Mouse (Mus musculus) heart, postnatal 0 days (tissue): ENCODE data around the gene Tmem132d.

Source experiments
- CTCF ChIP-seq: IDR thresholded peaks from 2 replicates; pipeline ENCODE4 v1.5.1; 2016; ENCODE audit warnings: antibody characterized with exemption, control low read depth, low read depth
- EP300 ChIP-seq: IDR thresholded peaks from 2 replicates; pipeline ENCODE4 v1.6.1; 2016; ENCODE audit warnings: antibody characterized with exemption, low read depth

- TF ChIP-seq CTCF (no peak), EP300 (no peak)
These were observed 188.7 kb downstream of the Tmem132d start for GRCm38 (mm10) chr5:128244219-128244618.
